Mouse (Mus musculus) cerebellum, adult 2 months (tissue): Measurements from ENCODE around the gene Pparg. TPM values are rescaled to one million over a fixed set of nuclear protein-coding genes. Genes with fewer than 3 reads are reported as not detected.

Experiments used
- DNase-seq, 2 experiments: peaks; one replicate each; pipeline ENCODE4 v3.0.0; 2021
- H3K27ac ChIP-seq: fragments of 200-500 bp; 2 replicates; pipeline ENCODE4 v1.5.1; 2012; ENCODE audit warnings: low read length, control low read depth, inconsistent platforms; ENCODE audit not compliant: insufficient read depth
- H3K27me3 ChIP-seq: fragments of 200-500 bp; 2 replicates; pipeline ENCODE4 v1.6.1; 2012; ENCODE audit warnings: inconsistent platforms, mild to moderate bottlenecking, low read length, moderate library complexity; ENCODE audit not compliant: control insufficient read depth, insufficient read depth
- H3K4me1 ChIP-seq: fragments of 200-500 bp; 2 replicates; pipeline ENCODE4 v1.6.1; 2011; ENCODE audit warnings: low read length; ENCODE audit not compliant: control insufficient read depth, insufficient read depth
- H3K4me3 ChIP-seq: fragments of 200-500 bp; replicated peaks from 2 replicates; pipeline ENCODE3; 2011; ENCODE audit warnings: mild to moderate bottlenecking, low read depth, low read length, control low read depth; ENCODE audit not compliant: insufficient read depth
- CTCF ChIP-seq: fragments of 200-500 bp; IDR thresholded peaks from 2 replicates; pipeline ENCODE4 v1.5.1; 2011; ENCODE audit warnings: low read depth, mild to moderate bottlenecking, control low read depth, low read length, moderate library complexity, borderline replicate concordance; ENCODE audit not compliant: insufficient read depth
- POLR2A ChIP-seq: fragments of 200-500 bp; IDR thresholded peaks from 2 replicates; pipeline ENCODE4 v1.6.1; 2011; ENCODE audit warnings: low read length, control low read depth, borderline replicate concordance; ENCODE audit not compliant: insufficient read depth
- WGBS: fragments of 180-500 bp; shearing (Covaris S2); methylation state at CpG from one replicate; pipeline ENCODE4 v1.1.7; 2018; 5-methylcytosine and 5-hydroxymethylcytosine counted together
- polyA plus RNA-seq: library from polyadenylated mRNA; depleted of rRNA; stranded (reverse); fragments of >200 nt; gene quantifications from 2 replicates; pipeline ENCODE4 v1.2.3, GENCODE M21; 2012

Pparg gene
- polyA plus RNA-seq, 1 experiment = 2.1 TPM

GRCm38 (mm10) chr6:115504160-115504558, 143.4 kb downstream of the Pparg start:
- no peaks in the 10 kb centered on the region for H3K27me3 ChIP-seq
- WGBS = 95% methylated on average over 3 of the region's 3 CpGs
- no peaks in the 10 kb centered on the region for H3K4me1 ChIP-seq
- TF ChIP-seq POLR2A (no peak), CTCF (no peak)
- H3K27ac ChIP-seq = no peak overlapping the region
- DNase-seq = no peak
- no peak overlapping the region for H3K4me3 ChIP-seq

GRCm38 (mm10) chr6:115504915-115505314, 144.2 kb downstream of the Pparg start:
- Histone ChIP-seq H3K4me1 (no peaks in the 10 kb centered on the region), H3K27me3 (no peaks in the 10 kb centered on the region), H3K4me3 (no peak overlapping the region), H3K27ac (no peak overlapping the region)
- DNase-seq = no peak
- 91% methylated on average over 5 of the region's 5 CpGs for WGBS
- TF ChIP-seq CTCF (no peak), POLR2A (no peak)

GRCm38 (mm10) chr6:115506425-115506824, 145.7 kb downstream of the Pparg start:
- no peak for DNase-seq
- H3K27me3 ChIP-seq = no peaks in the 10 kb centered on the region
- WGBS = 87% methylated on average over 1 of the region's 1 CpGs
- no peak overlapping the region for H3K27ac ChIP-seq
- TF ChIP-seq POLR2A (no peak), CTCF (no peak)
- no peak overlapping the region for H3K4me3 ChIP-seq
- no peaks in the 10 kb centered on the region for H3K4me1 ChIP-seq

GRCm38 (mm10) chr6:115511447-115511846, 150.7 kb downstream of the Pparg start:
- WGBS = 85% methylated on average over 3 of the region's 3 CpGs
- Histone ChIP-seq H3K27ac (no peak overlapping the region), H3K4me1 (no peaks in the 10 kb centered on the region), H3K4me3 (no peak overlapping the region), H3K27me3 (no peaks in the 10 kb centered on the region)
- DNase-seq = no peak
- TF ChIP-seq CTCF = no peak

- H3K27ac ChIP-seq = no peak overlapping the region
- TF ChIP-seq POLR2A (no peak), CTCF (no peak)
- no peak for DNase-seq
- H3K4me1 ChIP-seq = no peaks in the 10 kb centered on the region
- H3K27me3 ChIP-seq = no peaks in the 10 kb centered on the region
- no peak overlapping the region for H3K4me3 ChIP-seq
- WGBS = 91% methylated on average over 4 of the region's 4 CpGs
Observed at GRCm38 (mm10) chr6:115513207-115513606, 152.5 kb downstream of the Pparg start.

GRCm38 (mm10) chr6:115517904-115518303, 157.2 kb downstream of the Pparg start:
- no peak for TF ChIP-seq POLR2A
- no peak for TF ChIP-seq CTCF
- Histone ChIP-seq H3K27me3 (no peaks in the 10 kb centered on the region), H3K27ac (no peak overlapping the region), H3K4me3 (no peak overlapping the region), H3K4me1 (peaks cover 6% of the 10 kb centered on the region)
- DNase-seq = no peak
- 87% methylated on average over 4 of the region's 4 CpGs for WGBS

GRCm38 (mm10) chr6:115518352-115518751, 157.6 kb downstream of the Pparg start:
- WGBS = 92% methylated on average over 2 of the region's 2 CpGs
- Histone ChIP-seq H3K27ac (no peak overlapping the region), H3K27me3 (no peaks in the 10 kb centered on the region), H3K4me3 (no peak overlapping the region), H3K4me1 (peaks cover 8% of the 10 kb centered on the region)
- no peak for TF ChIP-seq CTCF
- no peak for TF ChIP-seq POLR2A
- no peak for DNase-seq

GRCm38 (mm10) chr6:115519275-115519699, 158.5 kb downstream of the Pparg start:
- H3K27ac ChIP-seq = no peak overlapping the region
- 47% methylated on average over 12 of the region's 12 CpGs for WGBS
- no peak overlapping the region for H3K4me3 ChIP-seq
- TF ChIP-seq POLR2A (no peak), CTCF (no peak)
- DNase-seq = no peak
- no peaks in the 10 kb centered on the region for H3K27me3 ChIP-seq
- peaks cover 13% of the 10 kb centered on the region for H3K4me1 ChIP-seq
